Mouse (Mus musculus): Measurements from ENCODE around the gene Ino80b.
A peak's percentile ranks its signal among the peaks of the same experiment; 100 is the strongest.

Ino80b gene

DNA sequence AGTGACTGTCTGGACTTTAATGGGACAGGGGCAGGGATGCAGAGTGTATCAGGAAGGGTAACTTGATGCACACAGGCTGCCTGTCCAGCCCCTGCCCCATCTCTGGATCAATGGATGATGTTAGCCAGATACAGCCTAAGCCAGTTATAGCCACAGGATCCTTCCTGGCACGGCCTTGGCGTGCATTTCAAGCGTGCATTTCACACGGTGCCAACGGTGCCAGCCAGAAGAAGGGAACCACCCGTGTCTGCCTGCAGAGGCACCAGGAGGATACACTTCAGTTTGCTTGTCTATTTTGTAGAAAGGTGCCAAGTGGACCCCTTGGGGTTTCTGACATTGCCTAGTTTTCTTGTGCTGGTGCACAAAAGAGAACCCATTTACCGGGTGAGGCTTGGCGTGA, 14.8 kb upstream of the Ino80b start:
- DNase-seq (ENCODE audit: low spot score): no peak

DNA sequence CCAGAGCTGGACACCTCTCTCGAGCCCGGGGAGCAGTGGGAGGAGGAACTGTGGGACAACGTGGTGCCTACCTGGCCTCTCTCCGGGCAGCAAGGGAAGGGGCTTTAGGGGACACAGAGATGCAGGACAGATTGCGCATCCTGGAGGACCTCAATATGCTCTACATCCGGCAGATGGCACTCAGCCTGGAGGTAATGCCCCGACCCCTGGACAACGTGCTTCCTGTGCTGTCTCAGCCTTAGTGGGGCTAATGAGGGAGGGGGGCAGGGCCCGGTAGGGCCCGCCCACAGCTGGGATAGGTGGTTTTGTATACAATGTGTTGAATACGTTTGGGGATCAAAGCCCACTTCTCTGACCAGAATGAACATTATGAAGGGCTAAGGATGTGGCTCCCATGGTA, 12.8 kb upstream of the Ino80b start:
- peak; percentile 72 for DNase-seq (ENCODE audit: low spot score)

GRCm38 (mm10) chr6:83137576-83137950, 12.3 kb upstream of the Ino80b start:
- DNase-seq (ENCODE audit: low spot score): peak; percentile 83

GRCm38 (mm10) chr6:83136881-83137575, 11.8 kb upstream of the Ino80b start:
- peak; percentile 80 for DNase-seq (ENCODE audit: low spot score)

DNA sequence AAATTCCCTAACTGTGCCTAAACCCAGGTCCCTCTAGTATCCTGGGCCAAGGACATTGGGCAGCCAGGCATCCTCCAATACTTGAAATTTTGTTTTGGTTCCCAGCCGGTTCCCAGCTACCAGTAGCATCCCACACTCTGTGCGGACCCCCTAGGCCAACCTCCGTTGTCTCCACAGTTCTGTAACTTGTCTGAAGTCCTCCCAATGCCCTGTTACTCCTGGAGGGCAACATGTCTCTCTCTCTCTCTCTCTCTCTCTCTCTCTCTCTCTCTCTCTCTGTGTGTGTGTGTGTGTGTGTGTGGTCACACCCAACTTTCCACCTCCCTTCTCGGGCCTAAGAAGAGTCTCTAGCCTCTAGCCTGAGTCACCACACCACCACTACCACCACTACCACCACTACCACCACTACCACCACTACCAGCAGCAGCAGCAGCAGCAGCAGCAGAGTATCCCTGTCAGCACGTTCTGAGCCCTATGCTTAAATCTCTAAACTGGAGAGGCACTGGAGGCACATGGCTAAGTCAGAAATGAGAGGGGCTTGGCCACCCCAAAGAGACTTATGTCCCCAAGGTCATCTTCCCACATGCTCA, 11.2 kb upstream of the Ino80b start:
- peak; percentile 19 for DNase-seq (ENCODE audit: low spot score)

- no peak for DNase-seq (ENCODE audit: low spot score)
Observed at GRCm38 (mm10) chr6:83135571-83136161, 10.4 kb upstream of the Ino80b start.

DNA sequence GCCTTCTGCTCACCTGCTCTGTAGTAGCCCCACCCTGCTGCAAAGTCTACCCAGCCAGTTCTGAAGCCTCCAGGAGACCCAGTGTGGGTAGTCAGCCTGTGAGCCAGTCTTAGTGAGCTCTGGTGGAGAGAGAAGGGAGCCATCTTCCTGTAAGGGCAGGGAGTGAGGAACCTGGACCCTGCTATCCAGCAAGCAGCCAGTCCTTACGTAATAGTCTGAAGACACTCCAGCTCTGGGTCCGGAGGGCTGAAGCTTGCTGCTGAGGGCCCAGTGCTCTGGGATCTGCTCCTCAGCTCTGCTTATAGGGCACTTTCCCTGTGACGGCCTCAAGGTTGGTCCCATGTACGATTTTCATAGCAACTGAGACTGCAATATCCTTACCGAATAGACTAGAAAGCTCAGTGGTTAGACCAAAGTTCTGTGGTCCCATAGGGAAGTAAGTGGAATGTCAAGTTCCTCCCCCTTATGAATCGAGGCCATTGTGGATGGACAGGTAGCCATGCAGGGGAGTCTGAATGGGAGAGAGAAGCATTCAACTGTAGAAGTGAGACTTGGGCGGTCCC, 9.8 kb upstream of the Ino80b start, which contains the start of gene Rtkn:
Gene Rtkn (plus strand): TSS at position 513 of the 563 bp plus-strand sequence.
- no peak for DNase-seq (ENCODE audit: low spot score)

DNA sequence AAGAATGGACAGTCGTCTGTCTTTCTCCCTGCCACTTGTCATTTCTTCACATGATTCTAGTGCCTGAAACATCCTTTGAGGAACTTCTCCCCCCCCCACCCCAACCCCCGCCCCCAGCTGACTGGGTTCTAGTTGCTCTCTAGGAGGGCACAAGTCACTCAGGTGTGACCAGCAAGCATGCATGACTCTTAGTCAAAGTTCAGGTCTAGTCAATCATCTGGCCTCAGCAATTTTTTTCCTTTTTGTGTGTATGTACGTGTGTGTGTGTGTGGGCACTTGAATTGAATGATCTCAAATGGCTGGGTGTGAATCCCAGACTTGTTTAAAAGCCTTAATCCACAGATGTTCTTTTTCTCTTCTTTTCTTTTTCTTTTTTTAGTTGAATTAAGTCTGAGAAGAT, 9.0 kb upstream of the Ino80b start:
- no peak for DNase-seq (ENCODE audit: low spot score)

DNA sequence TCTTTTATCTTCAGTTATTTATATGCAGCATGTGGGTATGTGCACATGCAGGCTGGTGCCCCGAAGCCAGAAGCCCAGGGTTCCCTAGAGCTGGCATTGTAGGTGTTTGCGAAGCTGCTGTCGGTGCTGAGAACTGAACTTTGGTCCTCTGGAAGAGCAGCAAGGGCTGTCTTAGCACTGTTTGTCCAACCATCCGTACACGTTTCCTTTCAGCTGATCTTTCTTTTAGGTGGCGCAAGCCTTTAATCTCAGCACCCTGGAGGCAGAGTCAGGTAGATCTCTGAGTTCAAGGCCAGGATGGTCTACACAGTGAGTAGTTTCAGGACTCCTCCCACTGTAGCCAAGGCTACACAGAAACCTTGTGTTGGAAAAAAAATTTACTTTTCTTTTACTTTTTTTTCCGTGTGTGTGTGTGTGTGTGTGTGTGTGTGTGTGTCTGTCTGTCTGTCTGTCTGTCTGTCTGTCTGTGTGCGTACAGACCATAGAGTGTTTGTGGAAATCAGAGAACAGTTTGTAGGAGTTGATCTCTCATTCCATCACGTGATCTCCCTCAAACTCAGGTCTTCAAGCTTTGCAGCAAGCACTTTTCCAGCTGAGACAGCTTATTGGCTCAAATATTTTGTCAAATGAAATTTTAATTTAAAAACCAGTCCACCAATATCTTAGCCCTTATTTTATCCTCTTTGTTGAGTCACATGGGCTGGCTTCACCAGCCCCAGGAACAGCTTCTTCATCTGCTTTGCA, 7.1 kb upstream of the Ino80b start:
- DNase-seq (ENCODE audit: low spot score): no peak

DNA sequence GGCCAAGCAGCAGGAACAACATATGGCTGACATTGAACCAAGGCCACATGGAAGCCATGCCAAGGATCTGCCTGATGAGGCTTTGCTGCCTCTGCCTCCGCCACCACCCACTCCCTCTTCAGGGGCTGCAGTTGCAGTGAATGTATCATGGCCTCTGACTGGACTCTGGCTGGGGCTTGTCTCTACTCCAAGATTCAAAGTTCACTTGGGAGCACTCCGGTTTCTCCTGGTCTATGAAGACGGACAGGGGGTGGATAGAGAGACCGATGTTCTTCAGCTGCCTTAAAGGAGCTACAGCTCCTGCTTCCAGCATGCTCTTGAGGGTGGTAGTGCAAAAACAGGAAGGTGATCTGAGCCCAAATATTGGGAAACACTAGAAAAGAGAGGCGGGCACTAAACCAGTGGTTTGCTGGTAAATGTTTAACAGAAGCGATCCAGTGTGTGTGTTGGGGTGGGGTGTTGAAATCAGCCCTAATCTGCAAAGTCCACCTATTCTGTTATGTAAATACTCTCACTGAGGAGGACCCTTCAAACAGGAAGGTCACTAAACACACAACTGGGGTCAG, 6.3 kb upstream of the Ino80b start:
- DNase-seq (ENCODE audit: low spot score): no peak

GRCm38 (mm10) chr6:83127419-83127818, 2.2 kb upstream of the Ino80b start:
- DNase-seq (ENCODE audit: low spot score): no peak

GRCm38 (mm10) chr6:83124851-83125312, 349 bp downstream of the Ino80b start:
- peak; percentile 97 for DNase-seq (ENCODE audit: low spot score)

DNA sequence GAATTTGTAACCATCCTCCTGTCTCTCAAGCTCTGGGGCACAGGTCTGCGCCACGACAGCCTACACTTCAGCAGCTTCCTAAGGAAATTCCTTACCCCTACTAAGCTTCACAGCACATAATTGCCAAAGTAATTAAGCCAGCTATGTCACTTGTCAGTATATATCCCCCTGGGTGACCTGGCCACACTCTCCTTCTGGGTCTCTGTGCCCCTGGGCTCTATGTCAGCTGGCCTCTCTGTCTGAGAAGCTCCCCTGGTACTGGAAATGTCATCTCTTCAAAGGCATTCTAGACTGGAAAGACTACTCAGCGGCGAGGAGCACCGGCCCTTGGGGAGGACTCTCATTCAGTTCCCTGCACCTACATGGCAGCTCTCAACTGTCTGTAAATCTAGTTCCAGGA, 2.3 kb downstream of the Ino80b start:
- DNase-seq (ENCODE audit: low spot score): no peak

GRCm38 (mm10) chr6:83121863-83122710, 3.1 kb downstream of the Ino80b start:
- DNase-seq (ENCODE audit: low spot score): no peak

DNA sequence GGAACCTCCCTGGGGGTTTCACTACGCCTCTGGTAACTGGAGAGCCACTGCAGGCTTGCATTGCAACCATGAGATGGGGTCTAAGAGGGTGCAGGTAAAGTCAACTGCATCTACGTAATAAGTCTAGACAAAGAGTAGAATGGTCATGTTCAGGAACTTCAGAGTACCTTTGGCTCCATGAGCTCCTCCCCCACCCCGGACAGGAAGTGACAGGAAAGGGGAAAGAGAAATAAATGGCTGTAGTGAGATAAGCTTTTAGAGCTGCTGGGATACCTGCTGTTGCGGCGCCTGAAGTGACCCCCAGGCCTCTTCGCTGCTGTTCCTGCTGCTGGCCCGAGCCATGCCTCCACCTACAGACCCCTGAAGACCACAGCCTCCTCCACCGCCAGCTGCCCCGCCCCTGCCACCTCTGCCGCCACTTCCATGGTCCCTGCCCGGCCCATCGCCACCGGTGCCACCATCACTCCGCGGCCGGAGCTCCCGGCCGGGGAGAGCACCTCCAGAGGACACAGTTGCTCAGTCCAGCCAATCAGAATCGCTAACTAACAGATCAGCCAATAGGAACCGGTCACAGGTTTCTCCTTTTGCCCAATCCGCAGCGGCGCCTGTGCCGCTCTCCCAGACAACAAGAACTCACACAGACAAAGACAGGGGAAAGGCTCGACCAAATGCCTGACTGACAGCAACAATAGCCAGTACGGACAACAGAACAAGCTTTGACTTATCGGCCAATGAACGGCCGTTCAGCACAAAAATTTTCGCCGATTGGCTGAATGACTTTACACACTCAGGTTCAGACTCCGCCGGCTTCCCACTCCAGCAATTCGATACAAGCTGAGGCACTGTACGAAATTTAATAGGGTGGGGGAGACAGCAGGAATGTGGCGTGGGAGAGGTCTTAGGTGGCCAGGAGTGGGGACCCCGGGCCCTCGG, 4.0 kb downstream of the Ino80b start, which contains the start of gene Wbp1:
Gene Wbp1 (minus strand): TSS at position 630 of the 933 bp plus-strand sequence.
- DNase-seq (ENCODE audit: low spot score): peak; percentile 98

GRCm38 (mm10) chr6:83119734-83120051, 5.5 kb downstream of the Ino80b start:
- DNase-seq (ENCODE audit: low spot score): no peak

DNA sequence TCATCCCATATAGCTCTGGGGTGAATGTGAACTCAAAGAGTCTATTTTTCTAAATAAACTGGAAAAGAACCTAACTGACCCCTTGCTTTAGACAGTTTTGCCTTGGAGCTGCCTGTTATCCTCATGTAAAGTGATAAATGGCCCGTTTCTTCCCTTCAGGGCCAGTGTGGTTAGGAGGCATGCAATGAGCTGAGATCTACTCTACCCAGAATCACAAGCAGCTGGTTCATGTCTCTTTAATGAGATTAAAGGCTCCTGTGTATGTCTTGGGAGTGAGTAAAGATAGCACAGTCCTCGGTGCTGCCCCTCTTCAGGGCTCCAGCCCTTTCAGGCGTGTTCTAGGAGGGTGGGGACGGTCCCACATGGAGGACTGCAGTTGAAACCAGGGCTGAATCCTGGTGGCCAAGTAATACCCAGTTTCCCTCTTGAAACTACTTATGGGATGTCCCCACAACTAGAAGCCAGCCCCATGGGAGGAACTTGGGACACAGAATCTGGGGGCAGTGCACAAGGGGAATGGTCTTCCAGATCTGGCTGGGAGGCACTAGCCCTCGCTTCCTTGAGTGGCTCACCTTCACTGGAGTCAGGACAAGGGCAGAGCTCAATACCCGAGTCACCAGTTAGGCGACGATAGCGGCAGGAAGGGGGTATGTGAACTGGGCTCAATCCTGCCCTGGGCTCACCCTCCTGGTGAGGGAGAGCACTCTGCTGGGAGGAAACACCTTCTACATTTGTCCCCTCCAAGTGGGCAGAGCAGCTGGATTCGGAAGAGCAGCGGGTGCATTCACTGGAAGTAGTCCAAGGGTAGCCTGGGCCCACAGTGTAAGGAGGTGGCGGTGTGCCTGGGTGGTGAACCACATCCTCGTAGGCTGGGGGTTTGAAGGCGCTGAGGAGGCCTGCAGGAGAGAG, 6.2 kb downstream of the Ino80b start:
- DNase-seq (ENCODE audit: low spot score): no peak

GRCm38 (mm10) chr6:83118369-83118768, 6.9 kb downstream of the Ino80b start:
- DNase-seq (ENCODE audit: low spot score): no peak

GRCm38 (mm10) chr6:83117616-83118015, 7.6 kb downstream of the Ino80b start:
- no peak for DNase-seq (ENCODE audit: low spot score)
